Mouse (Mus musculus): Measurements from ENCODE around the gene Wnt2b.

- TF ChIP-seq POLR2A (IDR thresholded peaks at IDR 0.05; ENCODE audit: low read depth, low read length) (no peak), CTCF (IDR thresholded peaks at IDR 0.05; ENCODE audit: extremely low read depth, insufficient read depth, insufficient read length, insufficient replicate concordance) (no peak)
Observed at GRCm38 (mm10) chr3:104995707-104996106, 34.0 kb upstream of the Wnt2b start.
